Mouse (Mus musculus) hindbrain, embryonic 14.5 days (tissue): Measurements from ENCODE around the gene Ipp. TPM values are rescaled to one million over a fixed set of nuclear protein-coding genes. Genes with fewer than 3 reads are reported as not detected.

Experiments
- ATAC-seq: fragments of 200-750 bp; cut with Nextera tagmentation; 2 replicates; pipeline ENCODE4 v1.8.0; 2017; ENCODE audit warnings: moderate number of reproducible peaks, mild to moderate bottlenecking, moderate TSS enrichment, moderate library complexity; ENCODE audit not compliant: low FRiP score
- DNase-seq: peaks from one replicate; pipeline ENCODE4 v3.0.0-alpha.2; 2015; ENCODE audit warnings: low spot score
- H3K27ac ChIP-seq: fragments of 300-500 bp; sonication (generic); 2 replicates; pipeline ENCODE4 v1.5.1; 2014; ENCODE audit warnings: mild to moderate bottlenecking, moderate library complexity
- H3K27me3 ChIP-seq: fragments of 300-500 bp; sonication (generic); 2 replicates; pipeline ENCODE4 v1.6.1; 2014; ENCODE audit warnings: mild to moderate bottlenecking, low read length, mixed read lengths; ENCODE audit not compliant: control insufficient read depth, insufficient read depth
- H3K36me3 ChIP-seq: fragments of 300-500 bp; sonication (generic); replicated peaks from 2 replicates; pipeline ENCODE4 v1.6.1; 2014; ENCODE audit not compliant: control insufficient read depth, insufficient read depth
- H3K4me1 ChIP-seq: fragments of 300-500 bp; sonication (generic); replicated peaks from 2 replicates; pipeline ENCODE4 v1.6.1; 2014; ENCODE audit warnings: antibody characterized with exemption, low read length, mixed read lengths; ENCODE audit not compliant: control insufficient read depth, insufficient read depth
- H3K4me2 ChIP-seq: fragments of 300-500 bp; sonication (generic); replicated peaks from 2 replicates; pipeline ENCODE4 v1.6.1; 2014; ENCODE audit warnings: mild to moderate bottlenecking, moderate library complexity
- H3K4me3 ChIP-seq: fragments of 300-500 bp; sonication (generic); replicated peaks from 2 replicates; pipeline ENCODE4 v1.5.1; 2014; ENCODE audit warnings: mild to moderate bottlenecking, low read length
- H3K9ac ChIP-seq: fragments of 300-500 bp; sonication (generic); 2 replicates; pipeline ENCODE4 v1.6.1; 2014
- H3K9me3 ChIP-seq: fragments of 300-500 bp; sonication (generic); 2 replicates; pipeline ENCODE4 v1.6.1; 2016; ENCODE audit warnings: low read length; ENCODE audit not compliant: control insufficient read depth
- WGBS: fragments of 180-500 bp; shearing (Covaris S2); extraction: QIAGEN DNeasy Blood & Tissue Kit; methylation state at CpG from one replicate; pipeline ENCODE4 v1.1.7; 2014; 5-methylcytosine and 5-hydroxymethylcytosine counted together
- polyA plus RNA-seq: library from polyadenylated mRNA; unstranded; fragments of >200 nt; fragmentation: Nextera tagmentation; extraction: Ambion mirVana; gene quantifications from 2 replicates; pipeline ENCODE4 v1.2.1, GENCODE M21; 2014

Gene Ipp
- polyA plus RNA-seq, 1 experiment from 2014 or later = 4.6 TPM

DNA sequence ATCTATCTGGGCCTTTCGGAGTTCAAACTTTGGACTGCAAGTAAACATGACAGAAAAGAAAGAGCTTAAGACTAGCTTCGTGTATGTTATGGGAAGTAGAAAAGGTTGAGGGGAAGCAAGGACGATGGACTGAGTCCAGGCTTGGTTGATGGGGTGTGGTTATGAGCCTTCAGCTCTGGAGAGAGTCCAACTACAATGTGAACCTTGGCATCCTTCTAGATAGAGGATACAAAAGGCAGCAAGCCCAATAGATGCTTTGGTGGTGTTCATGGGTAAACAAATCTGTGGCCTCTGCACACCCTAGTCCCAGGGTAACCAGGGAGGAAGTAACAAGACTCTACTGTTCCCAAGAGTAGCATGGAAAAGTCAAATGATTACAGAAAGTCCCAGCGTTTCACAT, 14.9 kb upstream of the Ipp start:
- no peaks in the 10 kb centered on the region for H3K36me3 ChIP-seq
- H3K27me3 ChIP-seq = no peaks in the 10 kb centered on the region
- ATAC-seq = no peak
- H3K4me2 ChIP-seq = no peak overlapping the region
- DNase-seq = no peak
- no peaks in the 10 kb centered on the region for H3K4me1 ChIP-seq
- no peak overlapping the region for H3K27ac ChIP-seq
- no peak overlapping the region for H3K4me3 ChIP-seq
- H3K9ac ChIP-seq = no peak overlapping the region
- 86% methylated on average over 4 of the region's 4 CpGs for WGBS
- H3K9me3 ChIP-seq = 0 out of 2 replicates have a peak, but pooled peaks cover 3% of the 10 kb centered on the region

DNA sequence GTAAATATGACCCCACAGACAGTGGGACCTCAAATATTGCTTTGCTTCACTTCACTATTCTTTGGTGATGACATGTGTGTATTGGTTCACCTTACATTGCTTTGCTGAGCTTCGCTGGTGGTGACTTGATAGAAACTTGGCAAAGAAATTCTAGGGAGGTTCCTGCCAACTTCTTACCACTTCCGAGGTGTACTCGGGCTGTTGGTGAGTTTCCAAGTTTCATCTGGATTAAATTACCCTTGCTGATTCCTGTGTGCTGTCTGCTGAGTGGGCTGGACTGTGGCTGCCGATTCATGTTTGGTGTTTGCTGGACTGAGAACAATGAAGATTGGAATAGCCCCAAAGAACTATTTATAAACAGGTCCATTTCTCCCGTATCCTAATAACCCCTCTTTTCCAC, 13.7 kb upstream of the Ipp start:
- no peak for DNase-seq
- Histone ChIP-seq H3K27me3 (no peaks in the 10 kb centered on the region), H3K4me3 (no peak overlapping the region), H3K4me1 (no peaks in the 10 kb centered on the region), H3K4me2 (no peak overlapping the region), H3K36me3 (no peaks in the 10 kb centered on the region), H3K9ac (no peak overlapping the region), H3K9me3 (0 out of 2 replicates have a peak, but pooled peaks cover 3% of the 10 kb centered on the region), H3K27ac (no peak overlapping the region)
- 82% methylated on average over 5 of the region's 5 CpGs for WGBS
- no peak for ATAC-seq

DNA sequence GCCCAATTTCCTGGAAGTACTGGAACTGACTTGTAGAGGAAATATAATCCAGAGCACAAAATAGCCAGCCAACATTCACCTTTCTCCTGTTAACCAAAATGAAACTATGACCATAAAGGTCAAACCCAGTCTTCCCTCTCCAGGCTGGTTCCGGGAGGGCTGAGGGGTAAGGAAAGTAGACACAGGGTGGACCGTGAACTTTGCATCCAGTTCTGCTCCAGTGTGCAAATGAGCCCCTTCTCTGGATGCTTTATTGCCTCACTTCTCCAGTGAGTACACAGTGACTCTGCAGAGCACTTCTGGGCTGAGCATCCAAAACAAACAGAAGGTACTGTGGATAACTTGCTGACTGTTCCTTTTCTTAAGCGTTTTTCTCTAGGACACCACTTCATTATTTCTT, 7.4 kb upstream of the Ipp start:
- Histone ChIP-seq H3K4me2 (no peak overlapping the region), H3K27me3 (no peaks in the 10 kb centered on the region), H3K27ac (no peak overlapping the region), H3K4me1 (no peaks in the 10 kb centered on the region), H3K9ac (no peak overlapping the region), H3K9me3 (no peaks in the 10 kb centered on the region), H3K36me3 (no peaks in the 10 kb centered on the region), H3K4me3 (no peak overlapping the region)
- WGBS = 84% methylated on average over 3 of the region's 3 CpGs
- no peak for DNase-seq
- ATAC-seq = no peak

DNA sequence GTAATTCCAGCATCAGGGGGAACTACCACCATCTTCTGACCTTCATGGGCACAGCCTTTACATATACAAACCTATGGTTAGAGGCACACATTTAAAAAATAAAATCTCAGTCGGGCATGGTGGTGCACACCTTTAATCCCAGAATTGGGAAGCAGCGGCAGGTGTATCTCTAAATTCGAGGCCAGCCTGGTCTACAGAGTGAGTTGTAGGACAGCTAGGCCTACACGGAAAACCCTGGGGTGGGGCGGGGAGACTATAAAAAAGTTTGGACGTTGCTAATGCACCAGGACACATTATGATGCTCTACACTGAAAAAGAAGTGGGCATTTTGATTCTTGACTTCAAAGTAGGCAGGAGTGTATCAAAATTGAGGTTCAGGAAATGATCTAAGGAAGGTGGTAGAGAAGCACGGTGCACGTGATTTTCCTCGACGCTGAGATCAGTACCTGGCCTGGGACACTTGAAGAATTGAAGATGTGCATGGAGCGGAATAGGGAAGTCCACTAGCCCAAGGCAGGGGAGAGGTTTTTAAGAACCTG, 394 bp upstream of the Ipp start:
- Histone ChIP-seq H3K4me2 (peak overlapping the region; percentile 74), H3K36me3 (no peaks in the 10 kb centered on the region), H3K27ac (peak overlapping the region; percentile 88), H3K9ac (peak overlapping the region; percentile 84), H3K9me3 (no peaks in the 10 kb centered on the region), H3K4me3 (peak overlapping the region; percentile 65), H3K27me3 (no peaks in the 10 kb centered on the region), H3K4me1 (peaks cover 13% of the 10 kb centered on the region)
- ATAC-seq = peak; percentile 48
- DNase-seq = no peak
- WGBS = 26% methylated on average over 11 of the region's 11 CpGs

DNA sequence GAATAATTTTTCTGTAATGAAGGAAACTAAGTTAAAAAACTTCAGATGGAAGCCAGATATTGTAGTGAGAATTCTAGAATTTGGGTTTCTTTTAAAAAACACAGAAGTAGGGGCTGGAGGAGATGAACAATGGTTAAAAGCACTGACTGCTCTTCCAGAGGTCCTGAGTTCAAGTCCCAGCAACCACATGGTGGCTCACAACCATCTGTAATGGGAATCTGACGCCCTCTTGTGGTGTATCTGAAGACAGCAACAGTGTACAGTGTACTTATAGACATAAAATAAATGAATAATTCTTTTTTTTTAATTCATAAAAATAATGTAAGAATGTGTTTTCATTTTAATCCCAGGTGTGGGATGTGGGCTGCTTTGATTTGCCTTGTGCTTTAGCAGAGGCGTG, 23.8 kb downstream of the Ipp start:
- ATAC-seq = no peak
- H3K9ac ChIP-seq = no peak overlapping the region
- 65% methylated on average over 2 of the region's 2 CpGs for WGBS

DNA sequence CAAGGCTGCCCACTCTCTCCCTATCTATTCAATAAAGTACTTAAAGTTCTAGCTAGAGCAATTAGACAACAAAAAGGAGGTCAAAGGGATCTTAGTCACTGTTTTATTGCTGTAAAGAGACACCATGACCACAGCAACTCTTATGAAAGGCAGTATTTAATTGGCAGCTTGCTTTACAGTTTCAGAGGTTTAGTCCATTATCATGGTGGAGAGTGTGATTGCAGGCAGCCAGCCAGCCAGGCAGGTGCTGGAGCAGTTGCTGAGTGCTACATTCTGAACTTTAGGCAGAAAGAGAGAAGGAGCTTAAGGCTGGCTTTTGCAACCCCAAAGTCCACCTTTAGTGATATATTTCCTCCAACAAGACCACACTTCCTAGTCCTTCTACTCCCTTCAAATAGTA, 29.0 kb downstream of the Ipp start:
- no peaks in the 10 kb centered on the region for H3K9me3 ChIP-seq

More for the DNA sequence above, 23.8 kb downstream of the Ipp start:
- no peaks in the 10 kb centered on the region for H3K9me3 ChIP-seq
- no peak for DNase-seq
- no peak overlapping the region for H3K27ac ChIP-seq
- H3K27me3 ChIP-seq = no peaks in the 10 kb centered on the region
- peaks cover 34% of the 10 kb centered on the region for H3K36me3 ChIP-seq
- H3K4me1 ChIP-seq = no peaks in the 10 kb centered on the region
- no peak overlapping the region for H3K4me2 ChIP-seq
- no peak overlapping the region for H3K4me3 ChIP-seq

DNA sequence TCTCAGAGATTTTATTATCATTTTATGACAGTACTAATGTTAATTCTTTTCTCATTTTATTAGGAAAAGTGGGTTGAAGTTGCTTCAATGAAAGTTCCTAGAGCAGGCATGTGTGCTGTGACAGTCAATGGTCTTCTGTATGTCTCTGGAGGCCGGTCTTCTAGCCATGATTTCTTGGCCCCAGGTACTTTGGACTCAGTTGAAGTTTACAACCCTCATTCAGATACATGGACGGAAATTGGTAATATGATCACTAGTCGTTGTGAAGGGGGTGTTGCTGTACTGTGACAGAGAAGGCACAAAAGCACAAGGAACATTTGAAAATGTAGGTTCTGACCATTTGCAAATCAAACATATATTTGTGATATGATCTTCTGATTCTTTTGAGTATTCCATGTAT, 30.4 kb downstream of the Ipp start:
- ATAC-seq (no peak), DNase-seq (no peak)
- H3K4me1 ChIP-seq = no peaks in the 10 kb centered on the region
- H3K36me3 ChIP-seq = peaks cover 21% of the 10 kb centered on the region
- no peaks in the 10 kb centered on the region for H3K9me3 ChIP-seq
- H3K9ac ChIP-seq = no peak overlapping the region
- WGBS = 93% methylated on average over 3 of the region's 3 CpGs
- no peak overlapping the region for H3K27ac ChIP-seq
- H3K27me3 ChIP-seq = no peaks in the 10 kb centered on the region
- H3K4me3 ChIP-seq = no peak overlapping the region
- H3K4me2 ChIP-seq = no peak overlapping the region

More for the DNA sequence above, 29.0 kb downstream of the Ipp start:
- Histone ChIP-seq H3K27ac (no peak overlapping the region), H3K9ac (no peak overlapping the region), H3K4me3 (no peak overlapping the region), H3K4me2 (no peak overlapping the region), H3K36me3 (peaks cover 24% of the 10 kb centered on the region), H3K27me3 (no peaks in the 10 kb centered on the region), H3K4me1 (no peaks in the 10 kb centered on the region)
- ATAC-seq = no peak
- no peak for DNase-seq

DNA sequence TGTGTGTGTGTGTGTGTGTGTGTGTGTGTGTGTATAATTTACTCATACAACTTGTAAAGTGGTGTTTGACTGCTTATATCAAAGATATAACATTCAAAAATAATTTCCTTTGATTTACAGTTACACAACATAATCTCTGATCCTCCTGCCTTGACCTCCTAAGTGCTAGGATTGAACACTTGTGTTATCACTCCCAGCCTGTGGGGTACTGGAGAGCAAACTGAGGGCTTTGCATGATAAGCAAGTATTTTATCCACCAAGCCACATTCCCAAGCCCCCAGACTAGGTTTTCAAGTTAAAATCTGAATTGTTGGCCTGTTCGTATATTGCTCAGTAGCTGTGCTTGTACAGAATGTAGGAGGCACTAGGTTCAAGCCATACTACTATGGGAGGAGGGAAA, 43.1 kb downstream of the Ipp start:
- no peak overlapping the region for H3K9ac ChIP-seq
- H3K9me3 ChIP-seq = no peaks in the 10 kb centered on the region
- H3K4me1 ChIP-seq = no peaks in the 10 kb centered on the region
- no peak overlapping the region for H3K27ac ChIP-seq
- H3K27me3 ChIP-seq = no peaks in the 10 kb centered on the region
- 93% methylated on average over 1 of the region's 1 CpGs for WGBS
- no peak for DNase-seq
- no peak overlapping the region for H3K4me3 ChIP-seq
- ATAC-seq = no peak
- peaks cover 18% of the 10 kb centered on the region for H3K36me3 ChIP-seq
- no peak overlapping the region for H3K4me2 ChIP-seq

DNA sequence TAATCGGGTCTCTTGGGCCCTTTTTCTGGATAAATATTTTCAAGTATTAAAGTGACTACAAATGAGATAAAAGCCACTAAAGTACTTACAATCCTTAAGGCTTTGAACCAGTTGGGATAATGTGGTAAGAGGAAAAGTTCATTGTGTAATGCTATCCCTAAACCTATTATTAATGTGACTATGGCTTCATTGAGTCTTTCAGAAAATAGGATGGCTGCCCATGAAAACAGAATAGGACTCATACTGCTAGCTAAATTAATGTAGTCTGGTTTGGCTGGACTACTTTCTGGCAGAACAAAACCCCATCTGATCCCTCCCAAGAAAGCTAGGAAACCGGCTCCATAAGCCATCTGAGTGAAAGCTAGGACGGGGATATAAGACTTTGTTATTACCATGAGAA, 45.7 kb downstream of the Ipp start:
- no peak overlapping the region for H3K4me3 ChIP-seq
- no peak overlapping the region for H3K9ac ChIP-seq
- H3K4me2 ChIP-seq = no peak overlapping the region
- no peak overlapping the region for H3K27ac ChIP-seq
- no peaks in the 10 kb centered on the region for H3K9me3 ChIP-seq
- ATAC-seq (no peak), DNase-seq (no peak)
- no peaks in the 10 kb centered on the region; the same call in 1 of the 2 replicates for H3K4me1 ChIP-seq
- 86% methylated on average over 3 of the region's 3 CpGs for WGBS
- no peaks in the 10 kb centered on the region for H3K27me3 ChIP-seq
- peaks cover 18% of the 10 kb centered on the region for H3K36me3 ChIP-seq
